Comparison of ENCODE assay signal across 7 mouse cellular contexts in the genomic region with DNA sequence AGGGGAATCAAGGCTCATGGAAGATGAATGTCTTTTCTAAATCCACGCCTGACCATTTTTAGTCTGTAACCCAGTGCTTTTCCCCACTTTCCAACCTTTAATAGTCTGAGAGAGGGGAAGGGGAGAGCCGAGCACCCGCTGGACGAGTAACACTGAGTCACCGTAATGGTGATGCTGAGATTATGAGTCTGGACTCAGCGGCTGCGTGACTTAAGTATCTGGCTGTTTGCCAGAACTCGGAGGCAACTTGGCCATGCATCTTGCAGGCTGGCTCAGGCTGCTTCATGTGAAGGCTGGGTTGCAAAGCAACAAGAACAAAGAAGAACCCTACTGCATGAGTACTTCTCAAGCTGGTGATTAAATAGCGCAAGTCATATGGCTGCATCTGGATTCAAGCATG. TPM values are rescaled to one million over a fixed set of nuclear protein-coding genes. Genes with fewer than 3 reads are reported as not detected.
DNase-seq lines count a peak whose midpoint lies in the region; ATAC-seq lines count a peak whose summit lies in the region.

No protein-coding gene starts in this region.

- intact Hi-C loops in heart, postnatal 10 days (cut with DNase I) = no loop called here

- peak; percentile 28 to 47 for DNase-seq in kidney, postnatal 4 days
- DNase-seq in kidney, adult 8-10 months = no peak
- DNase-seq in Muller cell, postnatal 12 days (ENCODE audit: inconsistent ontology term) = peak; percentile 50
- DNase-seq in adrenal gland, postnatal 10 days = peak; percentile 71
- peak; percentile 38 to 54 for DNase-seq in heart, postnatal 10 days
- DNase-seq in spleen, postnatal 10 days (ENCODE audit: low spot score in 2 of 2) = no peak

- H3K27ac ChIP-seq in neural tube, embryonic 15.5 days (replicated peaks) = no peak overlapping the region; the same call in 1 of the 2 replicates

- H3K9ac ChIP-seq in neural tube, embryonic 15.5 days (replicated peaks) = no peak overlapping the region

- peaks cover 6% of the 10 kb centered on the region; the same call in 1 of the 2 replicates for H3K4me1 ChIP-seq in neural tube, embryonic 15.5 days

- ATAC-seq in neural tube, embryonic 15.5 days (ENCODE audit: low FRiP score) = no peak

- no peak overlapping the region for H3K4me3 ChIP-seq in neural tube, embryonic 15.5 days (replicated peaks)

- no peaks in the 10 kb centered on the region for H3K36me3 ChIP-seq in neural tube, embryonic 15.5 days

- peak overlapping the region; percentile 25; the same call in 1 of the 2 replicates for H3K4me2 ChIP-seq in neural tube, embryonic 15.5 days

- no peaks in the 10 kb centered on the region for H3K9me3 ChIP-seq in neural tube, embryonic 15.5 days (replicated peaks)

- no peaks in the 10 kb centered on the region for H3K27me3 ChIP-seq in neural tube, embryonic 15.5 days (replicated peaks)

- 41% methylated on average over 9 of the region's 9 CpGs for WGBS in neural tube, embryonic 15.5 days

RNA-seq across cellular contexts. Expression of a gene that starts 37.1 kb away (rescaled TPM):
- 100 to 1,000 TPM; 181 to 187 TPM for total RNA-seq in adrenal gland, postnatal 10 days (2021)
- total RNA-seq in heart, postnatal 10 days (2021) = 100 to 1,000 TPM; 150 to 156 TPM
- 159 and 172 TPM in 2 replicates for polyA plus RNA-seq in neural tube, embryonic 15.5 days (2015; fragmentation: Nextera tagmentation; extraction: Ambion mirVana)

Comparison
In these comparisons a context has a peak if more than half of its experiments do, and no peak if none do; other contexts are left out.
1. DNase-seq: peak in kidney, postnatal 4 days (2 of 2), Muller cell, postnatal 12 days (single experiment), adrenal gland, postnatal 10 days (single experiment) and heart, postnatal 10 days (2 of 2); none in kidney, adult 8-10 months (0 of 2) and spleen, postnatal 10 days (0 of 2).